Mouse (Mus musculus): ENCODE data around the gene Car10. TPM values are rescaled to one million over a fixed set of nuclear protein-coding genes. Genes with fewer than 3 reads are reported as not detected.

Gene Car10
- total RNA-seq, 2 experiments from 2014 or later, result not detected

DNA sequence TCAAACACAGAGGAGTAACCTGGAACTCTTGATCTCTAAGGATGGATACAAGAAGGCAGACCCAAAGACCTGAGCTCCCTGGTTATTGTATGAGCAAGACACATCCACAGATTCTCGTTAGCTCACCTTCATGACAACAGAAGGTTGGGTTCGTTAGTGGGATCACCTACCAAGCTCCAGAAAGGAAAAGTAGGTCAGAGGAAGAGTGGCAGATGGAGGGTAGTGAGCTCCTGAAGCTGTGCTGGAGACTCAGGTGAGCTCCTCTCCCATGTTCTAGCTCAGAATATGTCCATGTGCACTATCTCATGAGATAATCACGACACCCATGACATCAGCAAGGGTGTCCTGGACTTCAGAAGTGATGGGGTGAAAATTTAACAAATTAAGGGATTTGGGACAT is 57.1 kb downstream of the Car10 start:
- no peak for ATAC-seq (ENCODE audit: poor library complexity, severe bottlenecking)

GRCm38 (mm10) chr11:93172430-93172829 is 74.6 kb downstream of the Car10 start:
- ATAC-seq (ENCODE audit: poor library complexity, severe bottlenecking), result no peak

GRCm38 (mm10) chr11:93173533-93174308 is 75.9 kb downstream of the Car10 start:
- ATAC-seq (ENCODE audit: poor library complexity, severe bottlenecking), result no peak

DNA sequence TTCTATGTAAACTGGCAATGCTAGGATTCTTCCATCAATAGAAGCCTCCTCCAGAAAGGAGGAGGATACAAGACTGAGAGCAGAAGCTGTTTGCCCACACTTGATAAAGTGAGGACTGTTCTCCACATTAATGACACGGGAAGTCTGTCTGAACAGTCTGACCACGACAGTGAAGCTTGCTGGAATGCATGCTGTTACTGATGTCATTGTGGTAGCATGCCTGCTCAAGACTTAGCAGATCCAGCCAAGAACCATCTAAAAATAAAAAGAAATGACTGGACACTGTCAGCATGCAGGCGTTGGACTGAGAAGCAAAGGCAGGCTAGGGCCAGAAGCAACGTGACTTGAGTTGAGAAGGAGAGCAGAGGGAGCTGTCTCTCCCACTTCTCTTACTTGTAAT is 87.6 kb downstream of the Car10 start:
- ATAC-seq (ENCODE audit: poor library complexity, severe bottlenecking), result no peak

DNA sequence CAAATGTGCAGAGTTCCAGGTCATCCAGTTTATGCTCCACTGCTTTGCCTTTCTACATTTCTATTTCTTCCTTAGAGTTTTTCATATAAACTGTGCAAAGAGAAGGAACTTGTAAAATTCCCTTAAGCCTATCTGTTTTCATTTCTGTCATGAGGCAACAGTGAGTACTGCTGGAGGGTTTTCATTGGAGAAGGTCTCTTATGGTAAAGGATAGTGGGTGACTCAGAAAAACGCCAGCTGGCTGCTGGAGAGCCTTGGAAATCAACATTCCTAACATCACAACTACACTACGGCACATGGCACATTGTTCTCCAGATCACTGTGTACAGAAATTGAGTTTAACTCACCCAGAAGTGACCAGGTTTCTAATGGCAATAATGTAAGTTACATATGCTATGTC is 88.3 kb downstream of the Car10 start:
- ATAC-seq (ENCODE audit: poor library complexity, severe bottlenecking), result no peak

GRCm38 (mm10) chr11:93188621-93189020 is 90.8 kb downstream of the Car10 start:
- no peak for ATAC-seq (ENCODE audit: poor library complexity, severe bottlenecking)

DNA sequence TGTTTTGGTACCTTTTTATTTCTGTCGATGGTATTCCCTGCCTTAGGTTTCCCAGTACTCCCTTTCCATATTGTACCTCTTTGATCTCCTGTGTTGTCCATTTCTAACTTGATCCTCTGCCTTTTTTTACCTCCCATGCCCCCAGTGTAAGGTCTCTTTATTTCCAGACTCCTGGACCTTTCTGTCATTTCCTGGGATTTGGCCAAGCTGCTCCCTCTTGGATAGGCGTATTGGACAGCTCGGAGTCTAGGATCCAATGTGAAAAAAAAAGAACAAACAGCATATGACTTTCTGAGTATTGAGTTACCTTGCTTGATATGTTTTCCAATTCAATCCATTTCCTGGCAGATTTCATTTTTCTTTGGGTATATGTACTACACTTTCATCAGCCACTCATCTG is 102.2 kb downstream of the Car10 start:
- no peak for ATAC-seq (ENCODE audit: poor library complexity, severe bottlenecking)

- ATAC-seq (ENCODE audit: poor library complexity, severe bottlenecking), result no peak
These were observed 119.6 kb downstream of the Car10 start for GRCm38 (mm10) chr11:93217457-93217856.

DNA sequence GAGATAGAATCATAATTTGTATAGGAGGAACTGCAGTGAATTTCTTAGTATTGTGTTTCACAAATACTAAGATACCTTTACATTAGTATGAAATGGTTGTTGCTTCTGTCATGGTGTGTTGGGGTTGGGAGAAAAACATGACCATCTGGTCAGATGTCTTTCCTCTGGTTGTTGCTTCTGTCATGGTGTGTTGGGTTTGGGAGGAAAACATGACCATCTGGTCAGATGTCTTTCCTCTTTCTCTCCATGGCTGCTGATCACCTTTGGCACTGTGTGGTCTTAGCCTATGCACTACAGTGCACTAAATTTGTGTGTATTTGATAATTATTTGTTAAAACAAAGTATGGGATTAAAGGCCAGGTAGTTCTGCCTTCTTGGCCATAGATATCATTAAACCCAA is 132.2 kb downstream of the Car10 start:
- ATAC-seq (ENCODE audit: poor library complexity, severe bottlenecking), result no peak

DNA sequence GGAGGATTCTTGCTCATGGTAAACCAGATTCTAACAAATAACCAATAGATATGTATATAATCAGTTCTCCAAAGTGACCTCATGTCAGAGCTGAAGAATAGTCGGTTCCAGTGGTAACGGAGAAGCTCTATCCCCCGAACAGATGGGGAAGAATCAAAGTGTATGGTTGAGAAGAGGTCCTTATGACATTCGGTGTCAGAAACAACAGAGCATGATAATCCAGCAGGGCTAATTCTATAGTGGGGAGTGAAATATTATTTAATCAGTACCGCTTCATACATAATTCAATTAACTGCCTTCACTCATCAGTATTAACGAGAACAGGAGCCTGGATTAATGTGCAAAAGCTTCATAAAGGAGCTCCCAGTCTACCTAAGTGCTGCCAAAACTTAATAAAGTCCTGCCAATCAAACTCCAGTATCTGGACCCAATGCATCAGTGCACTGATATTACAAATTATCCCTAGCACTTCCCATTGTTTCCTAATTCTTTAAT is 152.0 kb downstream of the Car10 start:
- ATAC-seq (ENCODE audit: poor library complexity, severe bottlenecking), result no peak

DNA sequence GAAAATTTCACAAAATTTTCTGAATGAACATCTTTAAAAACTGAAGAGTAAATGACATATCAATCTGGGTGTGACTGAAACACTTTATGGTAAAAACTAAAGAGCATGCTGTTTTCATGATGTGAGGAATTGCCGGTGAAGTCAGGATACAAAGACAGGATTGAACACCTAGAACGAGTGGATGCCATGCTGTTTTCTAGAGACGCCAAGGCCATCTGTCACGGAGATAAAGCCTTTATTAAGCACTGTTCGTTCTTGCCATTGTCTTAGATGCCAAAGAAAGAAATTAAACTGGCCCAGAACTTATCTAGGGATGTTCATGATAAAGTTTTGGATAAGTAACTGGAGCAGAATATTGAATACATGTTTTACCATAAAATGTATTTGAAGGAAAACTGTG is 153.9 kb downstream of the Car10 start:
- no peak for ATAC-seq (ENCODE audit: poor library complexity, severe bottlenecking)

DNA sequence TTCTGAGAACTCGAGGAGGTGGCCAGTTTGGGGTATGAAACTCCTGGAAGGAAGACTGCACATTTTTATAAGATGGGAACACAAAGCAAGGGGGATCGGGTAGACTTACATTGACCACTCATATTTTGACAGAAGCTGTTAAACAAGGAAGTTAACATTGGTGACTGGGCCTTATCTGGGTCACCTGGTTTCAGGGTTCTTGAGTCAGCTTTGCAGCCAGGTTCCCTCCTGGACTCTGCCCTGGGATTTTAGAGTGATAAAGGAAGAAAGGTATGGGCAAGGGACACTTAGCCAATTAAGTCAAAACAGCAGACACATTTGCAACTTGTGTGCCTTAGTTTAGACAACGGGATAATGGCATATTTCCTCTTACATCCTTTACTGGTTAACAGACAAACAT is 166.2 kb downstream of the Car10 start:
- no peak for ATAC-seq (ENCODE audit: poor library complexity, severe bottlenecking)

GRCm38 (mm10) chr11:93272016-93272415 is 174.2 kb downstream of the Car10 start:
- no peak for ATAC-seq (ENCODE audit: poor library complexity, severe bottlenecking)

DNA sequence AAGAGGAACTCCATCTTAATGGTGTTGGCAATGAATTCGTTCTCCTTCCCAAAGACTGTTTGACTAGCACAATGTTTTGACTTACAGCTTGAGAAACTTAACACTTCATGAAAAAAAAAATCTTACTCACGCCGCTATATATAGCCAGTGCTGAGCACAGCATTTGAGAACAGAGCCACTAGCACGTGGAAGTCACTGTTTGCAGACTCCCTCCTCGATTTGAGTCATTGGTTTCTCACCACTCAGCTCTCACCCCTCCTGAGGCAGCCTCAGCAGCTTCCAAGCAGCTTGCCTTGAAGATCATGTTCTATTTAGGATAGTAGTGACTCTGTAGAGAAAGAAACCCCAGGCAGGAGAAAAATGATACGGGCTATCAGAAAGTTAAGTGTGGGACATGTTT is 176.1 kb downstream of the Car10 start:
- ATAC-seq (ENCODE audit: poor library complexity, severe bottlenecking), result no peak

DNA sequence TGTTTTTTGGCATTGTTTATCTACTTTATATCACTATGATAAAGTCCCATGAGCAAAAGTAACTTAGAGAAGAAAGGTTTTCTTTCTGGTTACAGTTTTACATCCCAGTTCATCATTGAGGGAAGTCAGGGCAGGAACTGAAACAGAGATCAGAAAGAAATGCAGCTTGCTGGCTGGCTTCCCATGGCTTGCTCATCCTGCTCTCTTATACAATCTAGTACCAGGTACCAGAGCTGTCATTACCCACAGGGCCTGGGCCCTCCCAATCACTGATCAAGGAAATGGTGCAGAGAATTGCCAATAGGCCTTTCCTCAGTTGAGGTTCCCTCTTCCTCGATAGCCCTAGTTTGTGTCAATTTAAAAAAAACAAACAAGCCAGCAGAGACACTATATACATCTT is 195.8 kb downstream of the Car10 start:
- no peak for ATAC-seq (ENCODE audit: poor library complexity, severe bottlenecking)

DNA sequence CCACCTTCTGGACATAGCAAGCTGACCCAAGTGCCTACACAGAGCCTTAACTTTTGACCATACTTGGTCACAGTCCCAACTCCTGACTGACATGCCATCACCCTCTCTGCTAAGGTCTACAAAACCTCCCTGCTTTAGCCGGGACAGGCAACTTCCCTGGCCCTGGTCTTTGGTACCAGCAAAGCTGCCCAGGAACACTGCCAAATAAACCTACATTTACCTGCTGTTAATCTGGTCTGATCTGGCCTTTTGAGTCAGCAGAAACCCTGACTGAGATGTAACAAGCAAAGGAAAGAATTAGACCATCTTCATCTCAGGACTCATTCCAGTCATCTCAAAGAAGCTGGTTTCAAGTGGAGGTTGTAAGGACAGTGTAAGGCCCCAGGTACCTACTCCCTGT is 212.2 kb downstream of the Car10 start:
- ATAC-seq (ENCODE audit: poor library complexity, severe bottlenecking), result no peak

DNA sequence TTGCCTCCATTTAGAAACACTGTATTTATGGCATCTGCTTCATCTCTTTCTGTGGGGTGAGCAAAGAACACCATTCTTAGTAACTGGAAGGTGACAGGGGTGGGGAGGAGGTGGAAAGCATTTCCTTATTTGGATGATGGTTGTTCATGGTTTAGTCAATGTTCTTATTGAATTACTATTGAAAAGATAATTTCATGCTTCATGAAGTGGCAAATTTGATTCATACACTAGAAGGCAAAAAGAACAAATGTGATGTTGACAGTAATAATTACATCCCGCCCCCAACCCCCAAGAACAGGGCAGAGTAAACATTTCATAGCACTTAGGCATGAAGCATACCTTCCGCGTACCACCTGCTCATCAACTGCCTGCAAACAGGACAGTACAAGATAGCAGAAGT is 239.9 kb downstream of the Car10 start:
- ATAC-seq (ENCODE audit: poor library complexity, severe bottlenecking), result no peak

GRCm38 (mm10) chr11:93343961-93344360 is 246.1 kb downstream of the Car10 start:
- ATAC-seq (ENCODE audit: poor library complexity, severe bottlenecking), result no peak

- ATAC-seq (ENCODE audit: poor library complexity, severe bottlenecking), result no peak
These were observed 247.0 kb downstream of the Car10 start for GRCm38 (mm10) chr11:93344869-93345268.

- ATAC-seq (ENCODE audit: poor library complexity, severe bottlenecking), result no peak
These were observed 263.7 kb downstream of the Car10 start for GRCm38 (mm10) chr11:93361576-93361975.

- no peak for ATAC-seq (ENCODE audit: poor library complexity, severe bottlenecking)
These were observed 266.3 kb downstream of the Car10 start for GRCm38 (mm10) chr11:93364171-93364570.

DNA sequence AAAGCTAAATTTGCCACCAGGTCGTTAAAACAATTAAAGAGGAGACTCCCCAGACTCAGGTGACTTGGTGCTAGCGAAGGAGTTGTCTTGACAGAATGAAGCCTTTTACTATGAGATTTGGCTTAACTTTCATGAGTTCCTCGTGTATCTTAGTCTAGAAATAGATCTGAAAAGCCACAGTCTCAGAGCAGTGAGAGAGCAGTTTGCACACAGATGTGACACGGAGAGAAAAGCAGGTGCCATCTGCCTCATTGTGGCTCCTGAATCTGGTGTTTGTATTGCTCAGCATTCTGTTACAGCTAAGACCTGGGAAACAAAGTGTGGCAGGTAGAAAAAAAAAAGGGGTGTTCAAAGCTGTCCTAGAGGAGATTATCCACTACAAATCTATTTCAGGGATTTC is 269.4 kb downstream of the Car10 start:
- no peak for ATAC-seq (ENCODE audit: poor library complexity, severe bottlenecking)

- no peak for ATAC-seq (ENCODE audit: poor library complexity, severe bottlenecking)
These were observed 269.9 kb downstream of the Car10 start for GRCm38 (mm10) chr11:93367740-93368139.
